ENCODE assay signal across 15 mouse cellular contexts in the genomic region with DNA sequence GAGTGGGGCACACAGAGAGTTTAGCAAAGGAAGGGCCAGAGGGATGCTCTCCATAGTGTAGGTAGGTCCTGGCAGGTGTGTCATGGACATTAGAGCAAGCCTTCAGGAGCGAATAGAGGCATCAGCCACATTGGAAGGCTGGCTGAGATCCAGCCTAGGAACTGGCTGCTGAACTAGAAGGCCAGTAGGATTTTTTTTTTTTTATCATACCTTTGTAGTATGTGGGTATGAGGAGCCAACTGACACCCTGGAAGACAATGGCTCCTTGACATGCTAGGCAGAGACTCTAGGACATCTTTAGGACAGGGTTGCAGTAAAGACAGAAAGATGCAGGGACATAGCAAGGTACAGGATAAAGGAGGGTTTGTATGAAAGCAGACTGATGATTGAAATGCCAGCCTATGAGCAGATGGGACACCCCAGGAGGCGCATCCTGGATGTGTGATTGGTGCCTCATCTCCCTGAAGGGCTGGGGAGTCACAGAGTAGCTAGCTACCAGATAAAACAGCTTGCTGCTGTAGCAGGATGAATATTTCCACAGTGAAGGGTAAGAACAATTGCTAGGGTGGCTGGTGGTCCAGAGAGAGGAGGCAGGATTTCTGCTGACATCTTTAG. TPM values are rescaled to one million over a fixed set of nuclear protein-coding genes. Genes with fewer than 3 reads are reported as not detected.
A peak's percentile ranks its signal among the peaks of the same experiment; 100 is the strongest.
DNase-seq lines count a peak whose midpoint lies in the region.
"Had no signal": no experiment of that assay in that cellular context is flagged by ENCODE, and none has a peak within 500 bp of the region (broad histone marks: within the 10 kb centered on the region; RNA-seq: fewer than 3 reads in every experiment).

No protein-coding gene starts in this region.

- DNase-seq in heart, adult 11 months = peak; percentile 66
- no peak for DNase-seq in heart, adult 18-20 months
- DNase-seq in brain, adult 2 months (ENCODE audit: low read depth, low spot score) = peak; percentile 92
- peak; percentile 76 to 79 for DNase-seq in cerebellum, adult 18-20 months
- peak; percentile 74 for DNase-seq in cerebellum, postnatal 10 days
- DNase-seq in kidney, postnatal 36 days = no peak
- DNase-seq in thymus, postnatal 4 days = no peak
- no peak for DNase-seq in ovary, adult 18-20 months (ENCODE audit: low spot score)
- DNase-seq: adrenal gland, postnatal 10 days; gastrocnemius, postnatal 10 days; heart, postnatal 14 days; kidney, adult 8-10 months; layer of hippocampus, adult 9-11 months; spleen, adult 18-20 months; thymus, postnatal 14 days had no signal

RNA-seq across cellular contexts. Expression of gene Inpp5a, which starts 3.9 kb away (rescaled TPM):
- 100 to 1,000 TPM; 293 to 297 TPM for total RNA-seq in heart, adult 18-20 months (2021)

Comparison
In these comparisons a context has a peak if more than half of its experiments do, and no peak if none do; other contexts are left out.
1. DNase-seq: peak in heart, adult 11 months (single experiment), brain, adult 2 months (single experiment), cerebellum, adult 18-20 months (2 of 2) and cerebellum, postnatal 10 days (2 of 2); none in heart, adult 18-20 months (0 of 2), kidney, postnatal 36 days (0 of 2), thymus, postnatal 4 days (single experiment) and ovary, adult 18-20 months (single experiment).